Mouse (Mus musculus) stomach, postnatal 0 days (tissue): ENCODE measurements around the gene Tgfbr2.

Source experiments
- CTCF ChIP-seq: IDR thresholded peaks from 2 replicates; pipeline ENCODE4 v1.5.1; 2016; ENCODE audit warnings: antibody characterized with exemption, low read depth, mild to moderate bottlenecking, moderate library complexity
- EP300 ChIP-seq: optimal IDR thresholded peaks from 2 replicates; pipeline ENCODE3; 2016; ENCODE audit warnings: antibody characterized with exemption

DNA sequence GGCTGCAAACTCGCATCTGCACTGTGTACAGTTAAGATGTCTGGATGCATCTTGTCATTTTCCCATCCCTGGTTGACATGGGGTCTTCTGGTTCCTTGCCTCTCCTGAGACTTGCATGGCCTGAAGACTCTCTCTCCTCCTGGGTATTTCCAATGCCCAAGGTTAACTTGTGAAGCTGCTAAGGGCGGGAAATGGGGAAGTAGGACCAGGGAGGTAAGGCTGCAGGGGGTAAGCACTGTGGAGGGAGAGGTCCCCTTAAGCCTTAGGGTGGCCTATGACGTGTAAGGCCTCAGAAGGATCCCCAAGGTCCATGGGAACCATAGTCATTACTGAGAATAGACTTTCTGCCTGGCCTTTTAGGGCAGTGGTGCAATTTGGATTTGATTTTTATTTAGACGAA lies 133.8 kb downstream of the Tgfbr2 start:
- TF ChIP-seq CTCF (no peak), EP300 (no peak)
